Mouse (Mus musculus): ENCODE measurements around the gene Fam69b.

The Fam69b gene

DNA sequence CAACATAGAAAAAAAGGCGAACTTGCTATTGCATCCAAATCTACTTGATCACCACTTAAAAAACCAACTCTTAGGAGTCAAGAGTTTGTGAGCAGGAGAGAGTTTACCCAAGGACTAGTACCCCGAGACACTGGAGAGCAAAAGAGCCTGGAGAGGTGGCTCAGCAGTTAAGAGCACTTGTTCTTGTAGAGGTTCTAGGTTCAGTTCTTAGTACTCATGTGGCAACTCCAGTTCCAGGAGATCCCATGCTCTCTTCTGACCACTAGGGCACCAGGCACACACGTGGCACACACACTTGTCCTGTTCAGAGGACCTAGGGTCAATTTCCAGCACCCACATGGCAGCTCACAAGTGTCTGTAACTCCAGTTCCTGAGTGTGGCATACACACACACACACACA is 2.2 kb upstream of the Fam69b start:
- DNase-seq (ENCODE audit: low read depth, low spot score), result no peak

DNA sequence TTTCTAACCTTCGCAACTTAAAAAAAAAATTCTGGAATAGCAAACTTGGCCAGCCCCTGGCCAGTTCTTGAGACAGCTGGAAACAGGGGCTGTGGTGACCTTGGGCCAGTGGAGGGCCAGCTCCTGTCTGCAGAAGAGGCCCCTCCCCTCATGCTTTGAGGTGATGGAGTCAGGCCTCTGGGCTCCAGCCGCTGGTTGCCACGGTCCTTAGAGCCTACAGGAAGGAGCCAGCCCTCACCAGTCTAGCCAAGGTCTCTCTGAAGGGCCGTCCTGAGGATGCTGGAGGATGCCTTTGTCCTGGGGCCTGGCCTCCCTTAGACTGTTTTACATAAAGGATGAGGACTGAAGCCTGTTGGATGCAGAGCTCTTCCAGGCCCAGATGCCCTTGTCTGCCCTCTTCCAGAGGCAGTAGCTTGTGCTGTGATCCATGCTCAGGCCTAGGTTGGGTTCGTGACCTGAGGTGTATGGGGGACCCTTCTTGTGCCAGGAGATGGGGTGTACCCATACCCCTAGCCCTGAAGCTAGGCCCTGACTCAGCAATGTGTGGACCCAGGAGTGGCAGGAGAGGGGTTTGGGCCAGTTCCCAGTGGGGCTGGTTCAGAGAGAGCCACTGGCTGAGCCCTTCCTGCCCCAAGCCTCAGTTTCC is 658 bp downstream of the Fam69b start:
- DNase-seq (ENCODE audit: low read depth, low spot score), result no peak

DNA sequence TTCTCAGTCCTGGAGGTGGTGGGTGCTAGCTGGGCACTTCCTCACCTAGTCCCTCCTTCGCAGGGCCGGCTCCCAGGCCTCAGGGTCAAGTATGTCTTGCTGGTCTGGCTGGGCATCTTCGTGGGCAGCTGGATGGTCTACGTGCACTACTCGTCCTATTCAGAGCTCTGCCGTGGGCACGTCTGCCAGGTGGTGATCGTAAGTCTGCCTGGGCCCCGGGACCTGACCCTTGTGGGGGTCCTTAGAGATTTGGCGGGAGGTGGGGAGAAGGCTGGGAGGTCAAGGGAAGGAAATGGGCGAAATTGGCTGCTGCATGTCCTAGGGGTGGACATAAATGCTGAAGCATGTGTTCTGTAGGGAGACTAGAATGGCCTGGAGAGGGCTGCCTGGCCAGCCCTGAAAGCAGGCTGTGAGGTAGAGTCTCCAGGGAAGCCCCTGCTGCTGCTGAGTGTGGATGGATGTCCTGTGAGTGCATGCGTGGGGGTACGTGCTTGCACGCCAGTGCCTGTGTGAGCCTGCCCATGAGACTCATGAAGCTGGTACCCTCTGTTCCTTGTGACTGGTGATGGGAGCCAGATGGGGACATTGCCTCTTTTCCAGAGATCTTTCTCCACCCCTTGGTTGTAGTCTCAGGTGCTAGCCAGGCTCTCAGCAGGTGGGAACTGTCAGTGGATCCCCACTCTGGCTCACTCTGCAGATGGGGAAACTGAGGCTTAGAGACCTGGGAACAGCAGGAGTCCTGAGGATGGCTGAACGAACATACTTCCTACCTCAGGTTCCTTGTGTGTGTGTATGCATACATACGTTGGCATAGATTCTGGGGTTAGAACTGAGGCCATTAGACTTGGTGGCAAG is 4.5 kb downstream of the Fam69b start:
- no peak for DNase-seq (ENCODE audit: low read depth, low spot score)

DNA sequence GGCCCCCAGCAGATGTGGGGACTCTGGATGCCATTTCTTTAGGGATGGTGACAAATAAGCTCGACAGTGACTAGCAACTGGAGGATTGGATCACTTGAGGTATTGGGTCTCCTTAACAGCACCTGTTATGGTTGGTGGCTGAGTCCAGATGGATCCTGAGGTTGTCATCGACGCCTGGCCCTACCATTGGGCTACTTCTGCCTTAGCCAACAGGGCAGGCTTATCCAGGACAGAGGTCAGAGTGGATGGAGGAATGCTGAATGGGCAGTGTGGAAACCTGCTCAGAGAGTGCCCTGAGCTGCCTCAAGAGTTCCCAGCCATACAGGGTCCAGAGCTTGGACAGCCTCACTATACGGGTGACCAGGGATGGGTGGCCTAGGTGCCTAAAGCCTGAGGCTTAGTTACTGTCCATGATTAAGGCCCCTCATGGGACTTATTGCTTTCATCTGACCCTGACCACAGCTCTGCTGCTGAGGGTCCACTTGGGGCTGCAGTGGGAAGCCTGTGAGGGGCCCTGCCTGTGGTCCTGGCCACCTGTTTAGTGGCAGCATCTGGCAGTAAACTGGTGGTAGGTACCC is 5.8 kb downstream of the Fam69b start:
- no peak for DNase-seq (ENCODE audit: low read depth, low spot score)

DNA sequence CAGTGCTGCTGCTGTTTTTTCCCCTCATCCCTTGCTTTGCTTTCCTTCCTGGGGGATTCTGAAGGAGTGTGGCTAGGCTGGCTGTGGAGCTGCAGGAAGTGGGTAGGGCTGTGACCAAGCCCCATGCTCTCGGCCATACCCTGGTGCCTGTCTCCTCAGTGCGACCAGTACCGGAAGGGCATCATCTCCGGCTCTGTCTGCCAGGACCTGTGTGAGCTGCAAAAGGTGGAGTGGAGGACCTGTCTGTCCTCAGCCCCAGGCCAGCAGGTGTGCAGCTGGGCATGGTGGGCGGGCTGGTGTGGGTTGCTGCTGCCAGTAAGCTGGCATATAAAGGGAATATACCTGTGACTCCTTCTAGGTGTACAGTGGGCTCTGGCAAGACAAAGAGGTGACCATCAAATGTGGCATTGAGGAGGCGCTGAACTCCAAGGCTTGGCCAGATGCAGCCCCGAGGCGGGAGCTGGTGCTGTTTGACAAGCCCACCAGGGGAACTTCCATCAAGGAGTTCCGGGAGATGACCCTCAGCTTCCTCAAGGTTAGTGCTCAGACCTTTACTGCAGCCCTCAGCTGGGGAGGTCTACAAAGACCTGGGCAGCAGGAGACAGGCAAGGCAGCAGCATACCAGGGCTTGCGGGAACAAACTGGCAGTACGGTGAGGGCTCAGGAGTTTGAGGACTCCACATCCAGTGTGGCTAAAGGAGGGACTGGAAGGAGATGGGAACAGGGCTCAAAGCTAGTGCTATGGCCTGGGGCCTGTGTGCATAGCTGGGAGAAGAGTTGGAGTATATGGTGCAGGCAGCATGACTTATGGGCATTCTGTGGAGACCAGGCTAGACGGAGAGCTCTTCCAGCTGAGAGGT is 6.6 kb downstream of the Fam69b start:
- no peak for DNase-seq (ENCODE audit: low read depth, low spot score)

DNA sequence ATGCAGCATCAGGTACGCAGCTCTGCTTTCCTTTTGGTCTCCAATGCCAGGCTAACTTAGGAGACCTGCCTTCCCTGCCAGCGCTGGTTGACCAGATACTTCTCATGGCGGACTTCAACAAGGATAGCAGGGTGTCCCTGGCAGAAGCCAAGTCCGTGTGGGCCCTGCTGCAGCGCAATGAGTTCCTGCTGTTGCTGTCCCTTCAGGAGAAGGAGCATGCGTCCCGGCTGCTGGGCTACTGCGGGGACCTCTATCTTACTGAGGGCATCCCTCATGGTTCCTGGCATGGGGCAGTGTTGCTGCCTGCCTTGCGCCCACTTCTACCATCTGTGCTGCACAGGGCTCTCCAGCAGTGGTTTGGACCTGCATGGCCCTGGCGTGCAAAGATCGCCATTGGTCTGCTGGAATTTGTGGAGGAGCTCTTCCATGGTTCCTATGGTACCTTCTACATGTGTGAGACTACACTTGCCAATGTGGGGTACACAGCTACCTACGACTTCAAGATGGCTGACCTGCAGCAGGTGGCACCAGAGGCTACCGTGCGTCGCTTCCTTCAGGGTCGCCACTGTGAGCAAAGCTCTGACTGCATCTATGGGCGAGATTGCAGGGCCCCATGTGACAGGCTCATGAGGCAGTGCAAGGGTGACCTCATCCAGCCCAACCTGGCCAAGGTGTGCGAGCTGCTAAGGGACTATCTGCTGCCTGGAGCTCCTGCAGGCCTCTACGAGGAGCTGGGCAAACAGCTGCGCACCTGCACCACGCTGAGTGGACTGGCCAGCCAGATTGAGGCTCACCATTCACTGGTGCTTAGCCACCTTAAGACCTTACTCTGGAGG is 7.5 kb downstream of the Fam69b start:
- DNase-seq (ENCODE audit: low read depth, low spot score), result no peak

DNA sequence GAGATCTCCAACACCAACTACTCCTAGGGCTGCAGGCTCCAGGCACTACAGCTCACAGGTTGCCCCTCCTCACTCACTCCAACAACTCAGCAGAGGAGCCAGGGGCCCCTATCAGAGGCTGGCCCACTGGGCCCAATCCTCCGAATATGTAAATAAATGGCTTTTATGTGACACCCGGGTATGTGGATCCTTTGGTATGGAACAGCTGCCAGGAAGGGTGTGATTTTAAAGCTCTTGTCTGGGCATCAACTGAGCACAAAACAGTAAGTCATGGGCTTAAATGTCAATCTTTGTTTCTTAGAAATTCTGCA is 8.0 kb downstream of the Fam69b start:
- DNase-seq (ENCODE audit: low read depth, low spot score), result no peak

DNA sequence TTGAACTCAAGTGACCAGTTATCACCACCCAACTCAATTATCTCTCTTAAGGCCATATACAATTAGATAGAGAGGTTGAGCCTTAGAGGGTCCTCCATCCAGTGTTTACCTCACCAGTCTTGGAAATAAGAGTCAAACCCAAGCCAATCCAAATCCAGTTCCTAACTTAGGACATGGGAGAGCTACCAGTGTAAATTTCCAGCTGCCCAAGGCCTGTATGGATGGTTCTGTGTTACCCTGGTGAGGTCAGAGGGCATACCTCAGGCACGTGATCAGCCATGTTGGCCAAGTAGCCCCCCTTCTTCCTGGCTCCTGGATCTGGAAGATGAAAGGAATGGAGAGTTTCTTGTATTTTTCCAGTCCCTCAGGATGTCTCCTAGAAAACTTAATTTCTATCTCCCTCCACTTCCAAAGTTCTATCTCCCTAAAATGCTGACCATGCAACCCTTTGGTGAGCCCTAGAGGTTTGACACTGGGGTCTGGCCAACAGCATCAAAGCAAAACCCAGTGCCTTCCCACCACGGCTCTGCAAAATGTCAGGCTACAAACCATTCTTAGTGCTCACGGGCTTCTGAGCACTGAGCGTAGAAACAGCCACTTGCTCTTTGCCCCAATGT is 9.2 kb downstream of the Fam69b start:
- no peak for DNase-seq (ENCODE audit: low read depth, low spot score)

DNA sequence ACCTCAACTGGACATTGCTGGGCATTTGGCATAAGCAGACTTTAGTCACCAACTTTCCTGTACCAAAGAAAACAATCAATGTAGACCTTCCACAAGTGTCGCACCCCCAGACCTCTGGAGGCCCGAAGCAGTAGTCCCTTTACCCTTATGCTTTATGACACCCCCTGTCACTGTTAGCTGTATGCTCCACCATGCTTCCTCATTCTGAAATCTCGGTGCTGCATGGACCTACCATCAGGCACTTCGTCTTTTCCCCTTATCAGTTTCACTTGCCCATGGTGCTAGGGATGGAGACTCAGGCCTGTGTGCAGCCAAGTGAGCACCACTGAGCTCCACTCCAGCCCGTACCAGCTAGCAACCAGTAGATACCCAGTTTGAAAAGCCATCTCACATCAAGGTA is 9.8 kb downstream of the Fam69b start:
- DNase-seq (ENCODE audit: low read depth, low spot score), result no peak

DNA sequence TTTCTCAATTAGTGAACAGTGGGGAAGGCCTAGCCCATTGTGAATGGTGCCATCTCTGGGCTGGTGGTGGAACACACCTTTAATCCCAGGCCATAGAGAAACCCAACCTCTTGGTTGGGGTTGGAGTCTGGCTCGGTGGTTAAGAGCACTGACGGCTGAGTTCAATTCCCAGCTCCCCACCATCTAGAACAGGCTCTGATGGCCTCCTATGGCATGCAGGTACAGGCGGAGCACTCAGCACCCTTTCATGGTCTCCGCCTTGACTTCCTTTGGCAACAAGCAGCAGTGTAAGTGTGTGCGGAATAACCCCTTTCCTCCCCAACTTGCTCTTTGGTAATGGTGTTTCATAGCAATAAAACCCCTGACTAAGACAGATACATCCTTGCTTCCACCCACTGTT is 10.3 kb downstream of the Fam69b start:
- no peak for DNase-seq (ENCODE audit: low read depth, low spot score)

DNA sequence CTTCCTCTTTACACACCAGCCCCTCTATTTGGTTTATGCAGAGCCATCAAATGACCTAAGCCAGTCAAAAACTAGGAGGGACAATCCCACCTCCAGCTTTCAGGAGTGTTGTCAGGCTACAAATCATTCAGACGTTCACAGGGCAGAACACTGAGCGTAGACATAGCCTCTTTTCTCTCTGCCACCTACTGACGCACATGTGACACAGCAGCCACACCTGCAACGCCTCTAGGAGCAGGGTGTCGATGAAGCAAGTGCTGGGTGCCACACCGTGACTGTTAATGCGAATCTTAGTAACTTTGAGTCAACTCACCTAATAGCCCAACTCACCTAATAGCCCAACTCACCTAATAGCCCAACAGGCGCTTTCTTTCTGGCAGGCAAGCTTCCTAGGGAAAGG is 10.8 kb downstream of the Fam69b start:
- DNase-seq (ENCODE audit: low read depth, low spot score), result no peak

DNA sequence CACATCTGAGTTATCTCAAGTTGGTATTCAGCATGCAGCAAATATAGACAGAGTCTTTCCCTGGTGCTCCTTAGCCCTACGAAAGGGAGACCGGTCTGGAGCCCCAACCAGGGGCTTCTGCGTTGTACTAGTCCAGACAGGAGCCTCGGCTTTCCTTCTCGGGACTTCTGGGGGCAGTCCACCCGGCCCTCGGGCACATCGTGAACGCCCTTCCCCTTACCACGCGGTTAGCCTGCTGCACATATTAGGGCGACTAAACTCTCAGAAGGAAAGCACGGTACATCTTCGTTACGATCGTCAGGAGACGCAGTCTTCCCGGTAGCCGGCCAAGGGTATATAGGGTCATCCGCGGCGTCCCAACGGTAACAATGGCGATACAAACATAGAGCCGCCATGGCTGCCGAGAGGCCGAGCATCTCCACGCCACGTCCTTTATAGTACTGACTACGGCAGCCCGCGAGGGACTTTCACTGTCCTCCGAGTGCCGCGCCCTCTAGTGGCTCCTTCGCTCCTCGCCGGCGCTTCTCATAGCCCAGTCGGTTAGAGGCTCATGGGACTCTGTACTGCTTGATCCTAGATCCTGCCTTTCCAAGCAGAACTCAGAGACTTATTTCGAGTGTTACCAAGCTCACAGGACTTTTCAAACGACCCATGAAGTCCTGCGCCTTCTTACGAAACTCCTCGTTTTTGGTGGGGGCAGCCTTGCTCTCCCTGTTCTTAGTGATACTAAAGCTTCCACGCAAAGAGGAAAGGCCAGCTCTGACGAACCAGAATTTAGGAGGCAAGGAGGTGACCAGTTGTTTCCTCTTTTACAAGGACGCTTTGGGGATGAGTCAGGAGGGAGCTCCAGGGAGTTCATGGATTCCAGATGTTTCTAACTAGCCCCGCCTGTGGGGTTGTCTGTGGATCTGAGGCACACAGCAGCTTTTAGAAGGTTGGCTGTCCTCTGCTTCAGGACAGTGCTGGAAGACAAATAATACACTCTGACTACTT is 11.9 kb downstream of the Fam69b start:
- DNase-seq (ENCODE audit: low read depth, low spot score), result no peak

DNA sequence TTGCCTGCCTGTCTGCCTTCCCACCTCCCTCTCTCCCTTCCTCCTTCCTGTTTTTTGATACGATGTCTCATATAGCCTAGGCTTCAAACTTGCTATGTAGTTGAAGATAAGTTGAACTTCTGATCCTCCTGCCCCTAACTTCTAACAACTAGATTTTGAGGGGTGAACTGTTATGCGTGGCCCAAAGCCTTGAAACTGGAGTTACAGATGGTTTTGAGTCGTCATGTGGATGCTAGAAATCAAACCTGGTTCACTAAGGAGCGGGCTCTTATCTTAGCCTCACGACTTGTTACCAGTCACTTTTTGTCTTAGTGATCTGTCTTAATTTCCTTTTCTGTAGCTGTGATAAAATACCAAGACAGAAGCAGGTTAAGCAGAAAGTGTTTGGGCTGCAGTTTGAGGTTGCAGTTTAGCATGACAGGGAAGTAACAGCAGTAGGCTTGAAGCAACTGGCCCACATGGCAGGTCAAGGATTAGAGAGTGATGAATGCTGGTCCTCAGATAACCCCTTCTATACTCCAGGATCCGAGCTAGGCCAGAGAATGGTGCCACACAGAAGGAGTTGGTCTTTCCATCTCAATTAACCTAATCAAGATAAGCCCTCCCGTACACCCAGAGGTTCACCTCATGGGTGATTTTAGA is 12.9 kb downstream of the Fam69b start:
- no peak for DNase-seq (ENCODE audit: low read depth, low spot score)

DNA sequence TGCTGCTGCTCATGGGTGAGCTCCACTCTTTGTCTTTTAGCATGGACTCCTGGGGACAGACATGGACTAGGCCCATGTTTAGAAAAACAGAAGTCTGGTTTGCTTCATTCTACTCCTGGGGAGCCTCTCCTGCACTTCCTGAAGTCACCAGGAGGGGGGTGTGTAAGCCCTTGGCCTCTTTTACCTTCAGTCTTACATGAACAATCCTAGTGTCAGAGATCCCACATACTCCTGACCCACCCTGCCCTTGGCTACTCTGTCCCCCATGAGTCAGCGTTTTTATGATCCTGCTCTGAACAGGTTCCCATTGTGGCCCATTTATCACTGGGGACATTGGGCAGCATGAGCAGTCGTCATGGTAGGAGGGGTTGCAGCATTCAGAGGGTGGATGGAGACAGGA is 15.7 kb downstream of the Fam69b start:
- no peak for DNase-seq (ENCODE audit: low read depth, low spot score)

DNA sequence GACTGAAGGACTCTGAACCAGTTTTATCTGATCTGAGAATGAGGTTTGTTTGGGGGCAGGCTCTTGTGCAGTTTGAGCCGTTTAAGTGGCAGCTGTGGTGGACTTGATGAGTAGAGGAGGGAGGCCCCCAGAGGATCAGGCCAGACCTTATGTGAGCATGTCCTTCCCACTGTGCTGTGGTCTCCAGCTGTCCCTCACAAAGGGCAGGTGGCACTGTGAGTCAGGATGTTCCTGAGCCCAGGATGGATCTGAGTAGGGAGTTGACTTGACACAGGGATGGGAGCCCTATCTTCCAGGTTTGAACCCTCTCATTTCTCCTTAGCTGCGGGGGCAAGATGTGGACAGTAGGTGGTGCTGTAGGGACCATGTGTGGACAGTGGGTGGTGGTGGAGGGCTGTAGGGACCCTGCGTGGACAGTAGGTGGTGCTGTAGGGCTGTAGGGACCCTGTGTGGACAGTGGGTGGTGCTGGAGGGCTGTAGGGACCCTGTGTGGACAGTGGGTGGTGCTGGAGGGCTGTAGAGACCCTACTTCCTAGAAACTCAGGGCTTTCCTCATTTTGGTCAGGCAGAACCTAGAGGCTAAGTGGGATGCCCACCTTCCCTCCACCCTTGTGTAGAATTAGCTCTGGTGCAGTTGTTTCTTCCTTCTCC is 18.5 kb downstream of the Fam69b start:
- no peak for DNase-seq (ENCODE audit: low read depth, low spot score)

DNA sequence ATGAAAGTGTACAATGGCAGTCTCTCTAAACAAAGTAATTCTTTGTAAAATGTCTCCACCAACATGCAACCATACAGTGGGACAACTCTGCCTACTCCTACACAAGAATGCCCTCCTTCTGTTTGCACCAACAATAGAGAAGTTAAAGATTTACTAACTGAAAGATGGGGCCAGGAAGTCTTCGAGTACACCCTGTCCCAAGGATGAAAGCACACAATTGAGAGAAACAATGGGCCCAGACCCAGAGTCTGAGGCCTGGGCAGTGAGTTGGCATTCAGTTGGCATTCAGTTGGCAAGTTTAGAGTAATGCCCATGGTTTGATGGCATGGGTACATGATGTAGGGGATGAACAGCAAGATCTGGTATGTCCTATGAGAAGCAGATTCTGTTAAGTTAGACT is 26.4 kb downstream of the Fam69b start:
- DNase-seq (ENCODE audit: low read depth, low spot score), result no peak

DNA sequence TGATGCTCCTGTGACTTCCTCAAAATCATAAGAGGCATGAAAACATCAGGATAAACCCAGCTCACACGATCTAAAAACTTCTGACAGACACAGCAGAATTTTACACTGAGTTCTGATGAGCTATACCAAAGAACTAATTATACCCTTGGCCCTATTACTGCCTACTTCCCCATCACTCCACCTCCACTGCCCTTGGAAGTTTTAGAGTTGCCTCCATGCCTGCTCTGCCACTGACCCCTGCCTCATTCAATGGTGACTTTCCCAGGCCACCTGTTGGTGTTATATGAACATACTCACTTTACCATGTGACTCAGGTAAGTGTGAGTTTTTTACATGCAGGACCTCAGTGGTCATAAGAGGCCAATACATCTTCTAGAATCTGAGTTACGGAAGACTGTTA is 29.2 kb downstream of the Fam69b start:
- DNase-seq (ENCODE audit: low read depth, low spot score), result no peak

DNA sequence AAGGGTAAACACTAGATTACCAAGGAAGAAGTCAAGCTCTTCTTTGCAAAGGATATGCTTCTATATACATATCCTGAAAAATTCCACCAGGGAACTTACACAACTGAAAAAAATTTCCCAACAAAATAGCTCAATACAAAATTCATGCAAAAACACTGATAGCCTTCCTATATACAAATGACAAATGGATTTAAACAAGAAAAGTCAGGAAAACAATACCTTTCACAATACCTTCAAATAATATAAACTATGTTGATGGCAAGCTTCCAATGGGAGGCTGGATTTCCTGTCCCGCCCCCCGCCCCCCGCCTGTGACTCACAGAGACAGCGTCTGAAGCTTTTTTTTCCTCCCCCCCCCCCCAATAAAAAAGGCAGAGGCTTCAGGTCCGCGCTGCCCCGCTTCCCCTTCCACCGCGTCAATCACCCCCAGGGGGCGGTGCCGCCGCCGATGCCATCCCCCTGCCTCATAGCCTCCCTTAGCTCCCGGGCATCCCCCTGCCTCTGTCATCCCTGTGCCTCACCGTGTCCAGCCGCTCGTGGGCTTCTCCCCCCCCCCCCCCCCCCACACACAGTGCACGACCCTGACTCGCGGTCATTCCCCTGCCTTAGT is 33.0 kb downstream of the Fam69b start:
- DNase-seq (ENCODE audit: low read depth, low spot score), result no peak
